Mouse (Mus musculus) embryonic facial prominence, embryonic 11.5 days (tissue): ENCODE results near the gene Ypel3. TPM values are rescaled to one million over a fixed set of nuclear protein-coding genes. Genes with fewer than 3 reads are reported as not detected.
"Not testable (repeated sequence)": the region's sequence is repeated elsewhere in the genome, so short reads cannot be mapped to it uniquely, and the experiment has no call there.

ENCODE experiments used
- ATAC-seq: fragments of 200-750 bp; cut with Nextera tagmentation; replicated peaks from 2 replicates; pipeline ENCODE4 v1.8.0; 2017; ENCODE audit warnings: low read depth; ENCODE audit not compliant: insufficient number of reproducible peaks, low FRiP score, low TSS enrichment
- DNase-seq: peaks from one replicate; pipeline ENCODE4 v3.0.0-alpha.2; 2015; ENCODE audit warnings: low spot score
- H3K27ac ChIP-seq: fragments of 300-500 bp; sonication (generic); replicated peaks from 2 replicates; pipeline ENCODE4 v1.5.1; 2014; ENCODE audit warnings: mild to moderate bottlenecking, low read depth, low read length, control low read depth
- H3K27me3 ChIP-seq: fragments of 300-500 bp; sonication (generic); 2 replicates; pipeline ENCODE4 v1.6.1; 2014; ENCODE audit warnings: mild to moderate bottlenecking, low read length, moderate library complexity, mixed read lengths; ENCODE audit not compliant: control insufficient read depth, insufficient read depth
- H3K36me3 ChIP-seq: fragments of 300-500 bp; sonication (generic); replicated peaks from 2 replicates; pipeline ENCODE4 v1.6.1; 2014; ENCODE audit warnings: low read depth, mild to moderate bottlenecking, low read length, moderate library complexity, mixed read lengths; ENCODE audit not compliant: control insufficient read depth, insufficient read depth
- H3K4me1 ChIP-seq: fragments of 300-500 bp; sonication (generic); 2 replicates; pipeline ENCODE4 v1.6.1; 2014; ENCODE audit warnings: low read length, mixed read lengths; ENCODE audit not compliant: control insufficient read depth, insufficient read depth
- H3K4me2 ChIP-seq: fragments of 300-500 bp; sonication (generic); 2 replicates; pipeline ENCODE4 v1.6.1; 2014; ENCODE audit warnings: low read depth, mild to moderate bottlenecking, control low read depth, low read length, moderate library complexity
- H3K4me3 ChIP-seq: fragments of 300-500 bp; sonication (generic); 2 replicates; pipeline ENCODE4 v1.5.1; 2014; ENCODE audit warnings: low read depth, low read length, control low read depth
- H3K9ac ChIP-seq: fragments of 300-500 bp; sonication (generic); replicated peaks from 2 replicates; pipeline ENCODE4 v1.6.1; 2014; ENCODE audit warnings: mild to moderate bottlenecking, control low read depth, low read length
- H3K9me3 ChIP-seq: fragments of 300-500 bp; sonication (generic); replicated peaks from 2 replicates; pipeline ENCODE4 v1.6.1; 2016; ENCODE audit warnings: mild to moderate bottlenecking, low read length, inconsistent platforms, mixed read lengths; ENCODE audit not compliant: control insufficient read depth
- WGBS: fragments of 180-500 bp; shearing (Covaris S2); extraction: QIAGEN DNeasy Blood & Tissue Kit; methylation state at CpG from one replicate; pipeline ENCODE4 v1.1.7; 2014; 5-methylcytosine and 5-hydroxymethylcytosine counted together
- polyA plus RNA-seq: library from polyadenylated mRNA; unstranded; fragments of >200 nt; fragmentation: Nextera tagmentation; extraction: Ambion mirVana; gene quantifications from 2 replicates; pipeline ENCODE4 v1.2.1, GENCODE M21; 2014

The Ypel3 gene
- 89.1 and 109 TPM in 2 replicates for polyA plus RNA-seq

- peak within 1 kb of the TSS; percentile 78 for H3K27ac ChIP-seq
- ATAC-seq (peak; percentile 76), DNase-seq (peak; percentile 94)
- WGBS, result under 1% methylated on average over 35 of the region's 37 CpGs
- no peaks in the 10 kb centered on the region for H3K27me3 ChIP-seq
- H3K4me1 ChIP-seq, result peaks cover 7% of the 10 kb centered on the region
- H3K4me2 ChIP-seq, result peak within 1 kb of the TSS; percentile 90
- peak within 1 kb of the TSS; percentile 67 for H3K4me3 ChIP-seq
- no peaks in the 10 kb centered on the region for H3K36me3 ChIP-seq
- peak within 1 kb of the TSS; percentile 75 for H3K9ac ChIP-seq
- no peaks in the 10 kb centered on the region for H3K9me3 ChIP-seq
These were observed at the start of gene Ypel3 for GRCm38 (mm10) chr7:126776598-126777057. Gene Ypel3 (plus strand): TSS chr7:126776955.

- H3K4me2 ChIP-seq, ATAC-seq, H3K4me1 ChIP-seq, H3K36me3 ChIP-seq, DNase-seq, H3K4me3 ChIP-seq, H3K9ac ChIP-seq, H3K9me3 ChIP-seq, H3K27ac ChIP-seq, H3K27me3 ChIP-seq: not testable (repeated sequence)
- WGBS, result 79% methylated on average over 4 of the region's 4 CpGs
These were observed 46.4 kb upstream of the Ypel3 start for GRCm38 (mm10) chr7:126730256-126730789.

- no peaks in the 10 kb centered on the region for H3K4me1 ChIP-seq
- no peaks in the 10 kb centered on the region for H3K9me3 ChIP-seq
- no peak overlapping the region for H3K4me2 ChIP-seq
- H3K27me3 ChIP-seq, result no peaks in the 10 kb centered on the region
- H3K9ac ChIP-seq, result no peak overlapping the region
- H3K27ac ChIP-seq, result no peak overlapping the region
- no peak for DNase-seq
- H3K36me3 ChIP-seq, result no peaks in the 10 kb centered on the region
- WGBS, result 72% methylated on average over 8 of the region's 8 CpGs
- ATAC-seq, result no peak
- no peak overlapping the region for H3K4me3 ChIP-seq
These were observed 40.6 kb upstream of the Ypel3 start for GRCm38 (mm10) chr7:126736122-126736521.

- no peak overlapping the region for H3K4me2 ChIP-seq
- no peaks in the 10 kb centered on the region for H3K27me3 ChIP-seq
- H3K9me3 ChIP-seq, result no peaks in the 10 kb centered on the region
- no peaks in the 10 kb centered on the region for H3K36me3 ChIP-seq
- H3K27ac ChIP-seq, result no peak overlapping the region
- H3K9ac ChIP-seq, result no peak overlapping the region
- WGBS, result 83% methylated on average over 17 of the region's 17 CpGs
- no peaks in the 10 kb centered on the region for H3K4me1 ChIP-seq
- ATAC-seq (no peak), DNase-seq (no peak)
- H3K4me3 ChIP-seq, result no peak overlapping the region
These were observed 37.2 kb upstream of the Ypel3 start for GRCm38 (mm10) chr7:126739551-126739950.

GRCm38 (mm10) chr7:126740132-126740735, 36.5 kb upstream of the Ypel3 start:
- Histone ChIP-seq H3K27ac (no peak overlapping the region), H3K9me3 (no peaks in the 10 kb centered on the region), H3K4me1 (no peaks in the 10 kb centered on the region), H3K36me3 (no peaks in the 10 kb centered on the region), H3K4me2 (no peak overlapping the region), H3K4me3 (no peak overlapping the region), H3K27me3 (no peaks in the 10 kb centered on the region), H3K9ac (no peak overlapping the region)
- DNase-seq, result no peak
- WGBS, result 78% methylated on average over 13 of the region's 13 CpGs
- ATAC-seq, result no peak

- Histone ChIP-seq H3K36me3 (no peaks in the 10 kb centered on the region), H3K4me1 (no peaks in the 10 kb centered on the region), H3K9me3 (no peaks in the 10 kb centered on the region), H3K27me3 (no peaks in the 10 kb centered on the region), H3K9ac (no peak overlapping the region), H3K4me2 (no peak overlapping the region), H3K4me3 (no peak overlapping the region), H3K27ac (no peak overlapping the region)
- WGBS, result 74% methylated on average over 5 of the region's 5 CpGs
- no peak for DNase-seq
- no peak for ATAC-seq
These were observed 35.8 kb upstream of the Ypel3 start for GRCm38 (mm10) chr7:126740977-126741376.

- WGBS, result 89% methylated on average over 5 of the region's 5 CpGs
- no peak overlapping the region for H3K9ac ChIP-seq
- H3K4me3 ChIP-seq, result no peak overlapping the region
- ATAC-seq (peak; percentile 65; the same call in 1 of the 2 replicates), DNase-seq (no peak)
- no peaks in the 10 kb centered on the region for H3K36me3 ChIP-seq
- no peak overlapping the region for H3K27ac ChIP-seq
- H3K4me2 ChIP-seq, result no peak overlapping the region
- no peaks in the 10 kb centered on the region for H3K27me3 ChIP-seq
- no peaks in the 10 kb centered on the region for H3K4me1 ChIP-seq
- no peaks in the 10 kb centered on the region for H3K9me3 ChIP-seq
These were observed 35.3 kb upstream of the Ypel3 start for GRCm38 (mm10) chr7:126741452-126741851.

- 93% methylated on average over 13 of the region's 13 CpGs for WGBS
- H3K4me3 ChIP-seq, result no peak overlapping the region
- H3K4me1 ChIP-seq, result no peaks in the 10 kb centered on the region
- DNase-seq (no peak), ATAC-seq (no peak)
- H3K27me3 ChIP-seq, result no peaks in the 10 kb centered on the region
- no peaks in the 10 kb centered on the region for H3K36me3 ChIP-seq
- no peak overlapping the region for H3K9ac ChIP-seq
- no peaks in the 10 kb centered on the region for H3K9me3 ChIP-seq
- no peak overlapping the region for H3K4me2 ChIP-seq
- H3K27ac ChIP-seq, result no peak overlapping the region
These were observed 34.7 kb upstream of the Ypel3 start for GRCm38 (mm10) chr7:126741964-126742482.
